Mouse (Mus musculus) bone marrow, adult 2 months (tissue): ENCODE data around the gene Slc8a2.

Source experiments
- CTCF ChIP-seq: fragments of 200-500 bp; IDR thresholded peaks from 2 replicates; pipeline ENCODE4 v1.5.1; 2011; ENCODE audit warnings: low read length, control low read depth; ENCODE audit not compliant: control insufficient read depth, insufficient read depth
- POLR2A ChIP-seq: fragments of 200-500 bp; IDR thresholded peaks from 2 replicates; pipeline ENCODE4 v1.6.1; 2011; ENCODE audit warnings: low read depth, mild to moderate bottlenecking, control low read depth, low read length, borderline replicate concordance; ENCODE audit not compliant: control insufficient read depth

- no peak for TF ChIP-seq CTCF
- no peak for TF ChIP-seq POLR2A
These were observed 46.3 kb upstream of the Slc8a2 start for GRCm38 (mm10) chr7:16083361-16083760.
